Mouse (Mus musculus) midbrain, embryonic 16.5 days (tissue): ENCODE data around the gene Plekha3. TPM values are rescaled to one million over a fixed set of nuclear protein-coding genes. Genes with fewer than 3 reads are reported as not detected.

Source experiments
- ATAC-seq: fragments of 200-750 bp; cut with Nextera tagmentation; 2 replicates; pipeline ENCODE4 v1.8.0; 2017; ENCODE audit warnings: moderate TSS enrichment
- H3K27ac ChIP-seq: fragments of 300-500 bp; sonication (generic); 2 replicates; pipeline ENCODE4 v1.5.1; 2014; ENCODE audit warnings: mild to moderate bottlenecking, low read length, mixed read lengths
- H3K27me3 ChIP-seq: fragments of 300-500 bp; sonication (generic); 2 replicates; pipeline ENCODE4 v1.6.1; 2014; ENCODE audit warnings: low read depth, low read length, mixed read lengths; ENCODE audit not compliant: control insufficient read depth, insufficient read depth
- H3K36me3 ChIP-seq: fragments of 300-500 bp; sonication (generic); 2 replicates; pipeline ENCODE4 v1.6.1; 2014; ENCODE audit warnings: mild to moderate bottlenecking, low read length, moderate library complexity, mixed read lengths; ENCODE audit not compliant: control insufficient read depth, insufficient read depth
- H3K4me1 ChIP-seq: fragments of 300-500 bp; sonication (generic); 2 replicates; pipeline ENCODE4 v1.6.1; 2014; ENCODE audit warnings: mild to moderate bottlenecking, low read length, mixed read lengths; ENCODE audit not compliant: control insufficient read depth, insufficient read depth
- H3K4me2 ChIP-seq: fragments of 300-500 bp; sonication (generic); 2 replicates; pipeline ENCODE4 v1.6.1; 2014; ENCODE audit warnings: mild to moderate bottlenecking, low read length, mixed read lengths
- H3K4me3 ChIP-seq: fragments of 300-500 bp; sonication (generic); 2 replicates; pipeline ENCODE4 v1.5.1; 2014; ENCODE audit warnings: low read depth, mild to moderate bottlenecking, low read length, moderate library complexity, mixed read lengths
- H3K9ac ChIP-seq: fragments of 300-500 bp; sonication (generic); 2 replicates; pipeline ENCODE4 v1.6.1; 2014; ENCODE audit warnings: low read depth, low read length, mixed read lengths
- H3K9me3 ChIP-seq: fragments of 300-500 bp; sonication (generic); replicated peaks from 2 replicates; pipeline ENCODE4 v1.6.1; 2014; ENCODE audit warnings: mild to moderate bottlenecking, low read length, mixed read lengths; ENCODE audit not compliant: control insufficient read depth, poor library complexity, severe bottlenecking
- WGBS: fragments of 180-500 bp; shearing (Covaris S2); extraction: QIAGEN DNeasy Blood & Tissue Kit; methylation state at CpG from one replicate; pipeline ENCODE4 v1.1.7; 2014; 5-methylcytosine and 5-hydroxymethylcytosine counted together
- polyA plus RNA-seq: library from polyadenylated mRNA; unstranded; fragments of >200 nt; fragmentation: Nextera tagmentation; extraction: Ambion mirVana; gene quantifications from 2 replicates; pipeline ENCODE4 v1.2.1, GENCODE M21; 2015

Plekha3 gene
- polyA plus RNA-seq, 1 experiment from 2014 or later = 5.5 TPM

DNA sequence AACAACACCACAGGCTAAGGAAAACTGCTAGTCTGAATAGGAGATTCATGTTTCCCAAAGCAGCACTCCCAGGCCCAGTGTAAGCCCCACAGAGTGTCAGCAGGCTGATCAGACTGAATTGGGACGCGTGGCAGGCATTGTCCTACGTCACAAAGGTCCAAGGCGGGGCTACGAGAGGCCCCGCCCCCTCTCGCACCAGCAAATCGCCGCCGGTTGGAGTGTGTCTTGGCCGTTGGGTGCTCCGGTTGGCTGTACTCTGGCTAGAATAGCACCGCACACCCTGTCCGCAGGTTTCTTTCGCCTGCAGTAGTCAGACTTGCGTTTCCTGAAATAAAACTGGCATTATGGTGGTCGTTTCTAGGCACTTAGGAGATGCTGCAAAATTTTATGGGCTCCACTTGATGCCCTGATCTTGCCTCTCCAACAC, 2.1 kb upstream of the Plekha3 start, which contains the start of gene Fkbp7:
Gene Fkbp7 (minus strand): TSS at position 151 of the 427 bp plus-strand sequence.
- no peaks in the 10 kb centered on the region for H3K36me3 ChIP-seq
- peaks cover 25% of the 10 kb centered on the region for H3K4me1 ChIP-seq
- ATAC-seq = peak; percentile 93
- peak within 1 kb of the TSS; percentile 56 for H3K9ac ChIP-seq
- peak within 1 kb of the TSS; percentile 34 for H3K4me3 ChIP-seq
- peak within 1 kb of the TSS; percentile 57 for H3K4me2 ChIP-seq
- no peaks in the 10 kb centered on the region for H3K27me3 ChIP-seq
- H3K27ac ChIP-seq = peak within 1 kb of the TSS; percentile 66
- no peaks in the 10 kb centered on the region for H3K9me3 ChIP-seq
- WGBS = under 1% methylated on average over 17 of the region's 17 CpGs

- Histone ChIP-seq H3K4me1 (peaks cover 25% of the 10 kb centered on the region), H3K4me3 (peak overlapping the region; percentile 34), H3K27ac (peak overlapping the region; percentile 66), H3K36me3 (no peaks in the 10 kb centered on the region), H3K4me2 (peak overlapping the region; percentile 57), H3K9ac (peak overlapping the region; percentile 56; the same call in 1 of the 2 replicates), H3K27me3 (no peaks in the 10 kb centered on the region), H3K9me3 (no peaks in the 10 kb centered on the region)
- no peak; the same call in 1 of the 2 replicates for ATAC-seq
- 37% methylated on average over 7 of the region's 7 CpGs for WGBS
These were observed 1.5 kb upstream of the Plekha3 start for GRCm38 (mm10) chr2:76673472-76674081.

GRCm38 (mm10) chr2:76675451-76675850, 370 bp downstream of the Plekha3 start:
- Histone ChIP-seq H3K27me3 (no peaks in the 10 kb centered on the region), H3K4me1 (peaks cover 25% of the 10 kb centered on the region), H3K9me3 (no peaks in the 10 kb centered on the region), H3K4me2 (peak overlapping the region; percentile 67), H3K9ac (peak overlapping the region; percentile 81), H3K4me3 (peak overlapping the region; percentile 73), H3K36me3 (no peaks in the 10 kb centered on the region), H3K27ac (peak overlapping the region; percentile 81)
- WGBS = under 1% methylated on average over 32 of the region's 44 CpGs
- peak; percentile 71 for ATAC-seq

DNA sequence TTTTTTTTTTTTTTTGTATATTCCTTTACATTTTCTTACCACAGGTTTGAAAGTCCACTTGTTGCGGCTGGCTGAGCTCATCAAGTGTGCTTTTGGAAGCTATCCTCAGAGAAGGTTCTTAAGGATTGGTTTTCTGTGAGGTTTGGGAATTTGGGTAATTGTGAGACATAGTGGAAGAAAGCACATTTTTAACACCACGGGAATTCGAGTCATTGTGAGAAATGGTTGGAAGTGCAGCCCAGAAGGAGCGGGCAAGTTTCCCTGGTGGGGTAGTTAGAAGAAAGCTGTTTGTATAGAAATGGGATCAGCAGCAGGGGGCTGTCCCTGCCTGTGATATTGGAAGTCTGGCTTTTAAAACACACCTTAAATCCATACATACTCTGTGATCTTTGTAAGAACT, 868 bp downstream of the Plekha3 start:
- H3K27me3 ChIP-seq = no peaks in the 10 kb centered on the region
- peaks cover 25% of the 10 kb centered on the region for H3K4me1 ChIP-seq
- H3K4me3 ChIP-seq = peak overlapping the region; percentile 73
- H3K27ac ChIP-seq = no peak overlapping the region
- H3K4me2 ChIP-seq = peak overlapping the region; percentile 67
- 8% methylated on average over 4 of the region's 4 CpGs for WGBS
- no peaks in the 10 kb centered on the region for H3K36me3 ChIP-seq
- no peaks in the 10 kb centered on the region for H3K9me3 ChIP-seq
- H3K9ac ChIP-seq = peak overlapping the region; percentile 81
- no peak for ATAC-seq

GRCm38 (mm10) chr2:76676401-76677226, 1.5 kb downstream of the Plekha3 start:
- no peak for ATAC-seq
- H3K36me3 ChIP-seq = no peaks in the 10 kb centered on the region
- H3K9ac ChIP-seq = peak overlapping the region; percentile 81
- no peaks in the 10 kb centered on the region for H3K27me3 ChIP-seq
- peak overlapping the region; percentile 67 for H3K4me2 ChIP-seq
- H3K9me3 ChIP-seq = no peaks in the 10 kb centered on the region
- WGBS = 64% methylated on average over 13 of the region's 13 CpGs
- H3K27ac ChIP-seq = no peak overlapping the region
- peaks cover 24% of the 10 kb centered on the region for H3K4me1 ChIP-seq
- peak overlapping the region; percentile 73 for H3K4me3 ChIP-seq

DNA sequence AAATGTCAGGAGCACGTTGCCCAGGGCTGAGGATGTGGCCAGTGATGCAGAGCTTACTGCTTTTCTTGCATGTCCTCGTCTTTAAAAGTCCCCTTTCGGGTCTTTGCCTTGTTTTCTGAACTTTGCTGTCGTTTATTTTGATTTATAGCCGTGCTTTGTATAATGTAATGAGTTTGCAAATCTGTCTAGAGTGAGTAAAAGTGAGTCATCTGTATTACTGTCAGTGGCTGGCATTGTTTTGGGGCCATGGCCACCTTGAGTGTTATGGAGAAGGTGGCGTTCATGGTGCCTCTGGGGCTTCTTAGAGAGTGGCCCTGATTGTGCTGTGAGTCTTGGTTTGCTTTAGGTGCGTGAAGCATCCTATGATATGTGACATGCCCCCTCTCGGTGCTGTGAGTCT, 7.2 kb downstream of the Plekha3 start:
- Histone ChIP-seq H3K27ac (no peak overlapping the region), H3K27me3 (no peaks in the 10 kb centered on the region), H3K9ac (no peak overlapping the region), H3K4me2 (no peak overlapping the region), H3K4me1 (no peaks in the 10 kb centered on the region), H3K9me3 (no peaks in the 10 kb centered on the region), H3K4me3 (no peak overlapping the region), H3K36me3 (peaks cover 15% of the 10 kb centered on the region)
- WGBS = 96% methylated on average over 8 of the region's 8 CpGs
- no peak for ATAC-seq

GRCm38 (mm10) chr2:76686986-76687385, 11.9 kb downstream of the Plekha3 start:
- ATAC-seq = no peak

DNA sequence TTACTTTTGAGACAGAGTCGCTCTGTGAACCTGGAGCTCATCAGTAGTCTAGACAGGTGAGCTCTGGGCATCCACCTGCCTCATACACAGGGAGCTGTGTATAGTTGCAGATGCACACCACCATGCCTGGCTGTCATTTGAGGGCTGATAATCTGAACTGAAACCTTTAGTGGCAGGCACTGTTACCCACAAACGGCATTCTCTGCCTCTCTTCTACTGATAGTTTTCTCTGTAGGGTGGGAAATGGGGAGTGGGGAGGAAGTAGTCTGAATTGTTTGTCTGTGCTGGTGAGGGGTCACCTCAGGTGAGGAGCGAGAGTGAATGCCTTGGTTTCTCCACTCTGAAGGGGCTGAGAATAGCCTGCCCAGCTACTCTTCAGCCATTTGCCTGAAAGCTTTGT, 12.5 kb downstream of the Plekha3 start:
- ATAC-seq = no peak
- H3K9me3 ChIP-seq = no peaks in the 10 kb centered on the region
- H3K27me3 ChIP-seq = no peaks in the 10 kb centered on the region
- H3K27ac ChIP-seq = no peak overlapping the region
- H3K36me3 ChIP-seq = peaks cover 26% of the 10 kb centered on the region
- 89% methylated on average over 3 of the region's 3 CpGs for WGBS
- H3K4me2 ChIP-seq = no peak overlapping the region
- no peak overlapping the region for H3K4me3 ChIP-seq
- no peaks in the 10 kb centered on the region for H3K4me1 ChIP-seq
- H3K9ac ChIP-seq = no peak overlapping the region

More at GRCm38 (mm10) chr2:76686986-76687385, 11.9 kb downstream of the Plekha3 start:
- H3K4me3 ChIP-seq = no peak overlapping the region
- no peak overlapping the region for H3K4me2 ChIP-seq
- H3K27ac ChIP-seq = no peak overlapping the region
- H3K36me3 ChIP-seq = peaks cover 23% of the 10 kb centered on the region
- no peak overlapping the region for H3K9ac ChIP-seq
- H3K27me3 ChIP-seq = no peaks in the 10 kb centered on the region
- WGBS = 97% methylated on average over 3 of the region's 3 CpGs
- no peaks in the 10 kb centered on the region for H3K4me1 ChIP-seq
- H3K9me3 ChIP-seq = no peaks in the 10 kb centered on the region

GRCm38 (mm10) chr2:76688162-76688561, 13.1 kb downstream of the Plekha3 start:
- ATAC-seq = no peak
- no peaks in the 10 kb centered on the region for H3K4me1 ChIP-seq
- WGBS = 86% methylated on average over 7 of the region's 7 CpGs
- no peak overlapping the region for H3K4me2 ChIP-seq
- no peak overlapping the region for H3K9ac ChIP-seq
- H3K36me3 ChIP-seq = peaks cover 25% of the 10 kb centered on the region
- H3K27me3 ChIP-seq = no peaks in the 10 kb centered on the region
- H3K9me3 ChIP-seq = no peaks in the 10 kb centered on the region
- no peak overlapping the region for H3K27ac ChIP-seq
- no peak overlapping the region for H3K4me3 ChIP-seq
